Mouse (Mus musculus) urinary bladder, postnatal 14 days (tissue): ENCODE measurements at regions not wholly inside any gene's neighbourhood (a gene's known extent, or its start where the extent isn't known, plus 50 kb on each side); places are given as distances from the start of the nearest gene placed in this dataset.
"Not testable (repeated sequence)": the region's sequence is repeated elsewhere in the genome, so short reads cannot be mapped to it uniquely, and the experiment has no call there.

Experiments used
- DNase-seq: peaks from one replicate; pipeline ENCODE4 v3.0.0; 2021; ENCODE audit warnings: low spot score

DNA sequence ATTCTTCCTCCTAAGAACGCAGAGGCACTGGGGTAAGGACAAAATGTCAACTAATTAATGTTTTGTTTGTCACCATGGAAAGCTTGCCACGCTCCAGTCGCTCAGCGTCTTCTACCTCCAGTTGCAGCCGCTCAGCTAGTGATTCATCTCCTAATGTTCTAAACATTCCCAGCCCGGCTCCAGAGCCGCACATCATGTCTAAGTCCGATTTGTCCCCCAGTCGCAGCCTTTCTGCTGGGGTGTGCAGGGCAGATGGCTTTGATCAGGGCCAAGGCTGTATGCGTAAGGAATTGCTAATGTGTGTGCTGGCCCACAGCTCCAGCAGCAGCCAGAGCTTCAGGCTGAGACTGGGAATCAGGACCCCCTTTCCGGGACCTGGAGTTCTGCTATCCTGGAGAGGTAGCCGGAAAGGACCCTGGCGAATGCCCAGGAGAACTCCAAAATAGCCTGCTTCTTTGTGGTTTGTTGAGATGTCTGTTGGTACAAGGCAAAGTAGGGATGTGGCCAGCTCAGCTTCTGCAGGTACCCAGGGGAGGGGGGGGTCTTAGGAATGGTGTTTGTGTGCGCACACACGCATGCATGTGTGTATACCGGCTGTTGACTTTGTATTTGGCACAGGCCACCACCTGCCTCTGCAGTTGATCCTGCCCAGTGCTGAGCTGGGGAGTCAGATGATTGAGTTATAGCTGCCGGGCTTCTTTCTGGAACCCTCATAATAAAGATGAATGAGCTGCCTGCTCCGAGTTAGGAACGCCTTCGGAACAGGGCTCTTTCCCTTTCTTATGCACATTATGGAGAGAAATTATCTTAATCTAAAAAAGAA lies 143.0 kb upstream of the Kcng1 start:
- DNase-seq = no peak

DNA sequence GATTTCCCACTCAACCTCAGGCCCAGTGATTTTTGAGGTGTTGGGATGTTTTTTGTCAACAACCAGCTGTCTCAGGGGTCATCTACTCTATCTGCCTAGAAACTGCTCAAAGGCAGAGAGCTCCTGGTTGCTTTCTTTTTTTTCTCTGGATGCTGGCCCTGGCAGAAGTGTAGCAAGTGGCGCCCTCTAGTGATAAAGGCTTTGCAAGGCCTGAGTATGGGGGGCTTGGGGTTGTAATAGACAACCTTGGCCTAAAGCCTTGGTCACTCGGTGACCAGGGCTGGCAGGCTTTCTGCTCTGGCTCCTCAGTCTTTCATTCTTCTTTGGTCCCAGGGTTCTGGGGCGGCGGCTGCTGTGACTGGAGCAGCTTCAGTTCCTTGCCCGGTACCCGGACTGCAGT lies 142.0 kb upstream of the Kcng1 start:
- no peak for DNase-seq

DNA sequence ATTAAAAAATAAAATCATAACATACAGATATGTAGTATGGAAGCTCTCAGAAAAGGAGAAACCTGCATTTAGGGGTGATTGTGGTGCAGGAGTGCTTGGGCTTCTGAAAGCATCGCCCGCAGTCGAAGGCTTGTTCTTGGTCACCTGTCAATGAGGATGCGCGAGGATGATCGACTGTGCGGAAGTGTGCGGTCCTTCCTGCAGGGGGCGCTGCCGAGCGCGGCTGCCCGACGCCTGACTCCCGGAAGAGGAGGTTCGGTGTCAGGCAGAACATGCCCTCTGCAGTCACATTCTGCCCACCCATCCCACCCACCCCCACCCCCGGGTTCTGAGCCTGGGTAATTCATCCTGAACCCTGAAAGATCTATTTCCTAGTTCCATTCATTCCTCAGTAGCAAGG lies 133.6 kb upstream of the Kcng1 start:
- DNase-seq = no peak

DNA sequence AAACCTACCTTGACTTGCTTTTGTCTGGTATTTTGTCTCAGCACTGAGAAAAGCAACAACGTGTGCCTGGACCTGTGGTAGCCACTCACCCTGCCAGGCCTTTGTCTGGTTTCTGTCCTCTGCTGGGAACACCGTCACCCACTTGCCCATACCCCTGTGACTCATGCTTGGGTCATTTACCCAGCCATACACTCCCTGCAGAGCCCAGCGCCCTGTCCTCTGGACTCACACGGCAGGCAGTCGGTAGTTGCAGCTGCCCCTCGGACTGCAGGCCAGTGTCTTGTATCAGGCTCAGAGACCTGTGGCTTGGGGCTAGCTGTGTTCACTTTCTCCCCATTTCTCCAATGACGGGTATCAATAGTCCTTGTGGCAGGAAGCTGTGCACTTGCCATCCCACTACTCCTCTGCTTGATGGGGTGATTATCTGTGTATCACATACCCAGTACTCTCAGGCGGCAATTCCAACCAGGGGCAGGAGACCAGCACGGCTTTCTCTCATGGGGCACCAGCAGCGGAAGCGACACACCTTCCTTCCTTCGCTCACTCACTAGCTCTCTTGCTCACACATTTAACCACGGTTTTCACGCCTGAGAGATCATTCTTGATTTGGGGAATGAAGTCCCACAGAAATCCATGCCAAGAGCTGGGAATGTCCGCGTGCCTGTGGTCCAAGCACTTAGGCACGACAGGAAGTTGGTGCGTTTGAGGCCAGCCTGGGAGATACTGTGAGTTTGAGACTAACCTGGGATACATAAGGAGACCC lies 132.8 kb upstream of the Kcng1 start:
- DNase-seq = no peak

DNA sequence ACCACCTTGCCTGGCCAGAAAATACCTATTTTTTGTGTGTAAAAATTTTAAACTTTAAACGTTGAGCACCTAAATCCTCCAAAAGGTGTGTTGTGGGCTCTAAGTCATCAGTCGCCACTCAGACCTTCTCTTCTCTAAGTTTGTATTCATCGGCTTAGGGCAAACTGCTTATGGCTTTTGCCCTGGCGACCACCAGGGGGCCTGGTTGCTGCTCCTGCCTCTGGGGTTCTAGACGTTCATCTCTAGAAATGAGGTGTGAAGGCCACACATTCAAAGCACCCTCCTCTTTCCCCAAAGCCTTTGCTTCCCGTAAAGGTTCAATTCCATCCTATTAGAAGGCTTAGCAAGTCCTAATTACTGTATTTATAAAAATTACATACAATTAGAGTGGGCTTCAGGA lies 131.3 kb upstream of the Kcng1 start:
- DNase-seq = no peak

DNA sequence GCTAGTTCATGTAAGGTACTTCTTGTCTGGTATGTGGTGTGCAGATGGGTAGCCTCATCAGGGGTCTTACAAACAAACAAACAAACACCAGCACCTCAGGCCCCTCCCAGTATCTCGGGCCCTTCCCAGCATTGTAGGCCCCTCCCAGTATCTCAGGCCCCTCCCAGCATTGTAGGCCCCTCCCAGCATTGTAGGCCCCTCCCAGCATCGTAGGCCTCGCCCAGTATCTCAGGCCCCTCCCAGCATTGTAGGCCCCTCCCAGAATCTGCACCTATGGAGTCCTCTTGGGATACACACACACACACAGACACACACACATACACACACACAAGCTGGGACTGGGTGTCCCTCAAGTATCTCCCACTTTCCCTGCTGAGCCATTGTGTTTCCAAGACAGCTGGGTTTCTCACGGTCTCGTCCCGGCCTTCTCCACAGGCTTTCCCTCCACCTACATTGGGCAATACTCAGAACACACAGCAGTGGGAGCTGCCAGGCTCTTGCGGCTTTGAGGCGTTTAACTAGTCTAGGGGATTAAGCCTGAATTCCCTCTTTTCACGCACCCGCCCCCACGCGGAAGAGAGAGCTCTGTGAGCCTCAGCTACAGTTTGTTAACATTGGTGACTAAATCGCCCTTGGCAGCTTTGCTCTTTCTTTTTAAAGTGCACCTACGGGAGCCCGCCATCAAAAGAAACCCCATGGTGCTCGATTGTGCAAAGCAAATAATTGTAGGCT lies 121.4 kb upstream of the Kcng1 start:
- DNase-seq = peak; percentile 31

DNA sequence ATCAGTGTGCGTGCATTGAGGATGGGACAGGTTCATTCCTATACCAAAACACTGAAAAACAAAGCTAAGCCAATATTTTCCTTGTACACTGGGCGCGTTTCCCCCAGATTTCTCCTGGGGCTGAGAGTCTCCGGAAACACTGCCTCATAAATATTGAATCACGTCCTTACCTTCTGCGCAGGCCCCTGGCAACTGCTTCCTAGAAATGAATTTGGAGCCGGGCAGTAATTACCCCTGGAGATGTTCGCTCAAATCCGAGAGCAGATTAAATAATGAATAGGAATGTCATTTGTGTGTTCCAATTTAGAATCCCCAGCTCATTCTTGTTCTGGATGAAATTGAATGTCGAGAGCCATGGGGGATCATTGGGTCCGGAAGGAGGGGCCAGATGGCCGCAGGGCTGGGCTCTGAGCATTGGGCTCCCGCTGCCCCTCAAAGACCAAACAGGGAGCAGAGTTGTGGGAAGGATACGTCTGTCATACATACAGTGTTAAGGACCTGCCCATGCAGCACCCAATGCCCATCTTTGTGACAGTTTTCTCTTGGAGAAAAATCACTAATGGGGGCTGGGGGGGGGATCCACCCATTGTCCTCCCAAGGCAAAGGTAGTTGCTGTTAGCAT lies 117.7 kb upstream of the Kcng1 start:
- no peak for DNase-seq

DNA sequence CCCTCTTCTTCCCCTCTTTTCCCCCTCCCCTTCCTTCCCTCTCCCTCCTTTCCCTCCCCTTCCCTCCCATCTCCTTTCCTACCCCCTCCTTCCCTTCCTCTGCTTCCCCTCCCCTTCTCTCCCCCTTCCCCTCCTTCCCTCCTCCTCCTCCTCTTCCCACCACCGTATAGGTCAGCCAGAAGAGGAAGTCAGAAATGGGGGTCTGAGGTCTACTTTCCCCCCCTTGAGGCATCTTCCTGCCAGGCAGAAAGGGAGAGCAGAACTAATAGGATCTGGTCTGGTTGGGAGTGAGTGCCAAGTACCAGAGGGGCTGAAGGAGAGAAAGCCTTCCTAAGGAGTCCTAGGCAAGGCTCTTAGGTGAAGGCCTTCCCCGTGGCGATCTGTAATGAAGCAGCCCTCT lies 114.8 kb upstream of the Kcng1 start:
- no peak for DNase-seq

DNA sequence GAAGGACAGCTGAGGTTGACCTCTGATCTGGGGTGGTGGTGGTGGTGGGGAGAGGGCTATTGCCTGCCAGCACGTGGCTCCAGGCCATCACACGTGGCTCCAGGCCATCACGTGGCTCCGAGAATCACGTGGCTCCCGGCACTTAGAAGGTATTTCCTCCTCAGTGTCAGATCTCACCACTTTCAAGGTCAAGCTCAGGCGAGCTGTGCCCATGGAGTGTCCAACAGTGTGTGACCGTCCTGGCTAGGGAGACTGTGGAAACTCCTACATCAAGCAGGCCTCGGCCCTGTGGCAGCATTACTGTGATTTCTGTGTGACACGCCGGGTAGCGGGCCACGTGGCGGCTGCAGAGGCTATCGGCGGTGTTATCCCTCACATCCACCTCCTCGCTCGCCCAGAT lies 111.8 kb upstream of the Kcng1 start:
- DNase-seq = no peak

DNA sequence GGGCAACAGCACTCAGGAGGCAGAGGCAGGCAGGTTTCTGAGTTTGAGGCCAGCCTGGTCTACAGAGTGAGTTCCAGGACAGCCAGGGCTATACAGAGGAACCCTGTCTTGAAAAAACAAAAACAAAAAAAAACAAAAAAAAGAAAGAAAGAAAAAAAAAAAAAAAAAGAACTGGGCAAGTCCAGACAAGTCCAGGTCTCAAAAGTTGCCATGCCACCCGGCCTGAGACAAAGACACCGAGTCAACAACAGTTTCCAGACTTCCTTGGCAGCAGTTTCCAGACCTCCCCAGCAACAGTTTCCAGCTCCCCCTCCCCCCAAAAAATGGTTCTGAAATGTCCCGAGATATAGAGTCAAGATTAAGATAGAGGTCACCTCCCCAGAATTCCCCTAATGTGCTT lies 110.6 kb upstream of the Kcng1 start:
- not testable (repeated sequence) for DNase-seq

DNA sequence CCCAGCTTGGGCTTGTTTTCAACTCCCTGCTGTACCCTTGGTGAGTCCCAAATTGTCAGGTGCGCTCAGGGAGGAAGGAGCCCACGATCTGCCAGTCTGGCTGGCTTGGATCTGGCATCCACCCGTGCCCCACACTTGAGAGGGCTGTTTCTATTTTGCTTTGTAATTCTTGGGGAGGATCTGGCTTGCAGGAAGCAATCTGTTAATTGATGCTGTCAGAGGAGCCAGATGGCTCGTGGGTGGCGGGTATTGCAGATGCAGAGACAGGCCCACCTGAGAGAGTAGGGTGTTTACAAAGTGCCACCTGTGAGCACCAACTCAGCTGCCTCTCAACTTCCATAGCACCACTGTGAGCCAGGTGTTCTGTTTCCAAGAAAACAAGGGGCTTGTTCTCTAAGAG lies 99.1 kb upstream of the Kcng1 start:
- DNase-seq = no peak

DNA sequence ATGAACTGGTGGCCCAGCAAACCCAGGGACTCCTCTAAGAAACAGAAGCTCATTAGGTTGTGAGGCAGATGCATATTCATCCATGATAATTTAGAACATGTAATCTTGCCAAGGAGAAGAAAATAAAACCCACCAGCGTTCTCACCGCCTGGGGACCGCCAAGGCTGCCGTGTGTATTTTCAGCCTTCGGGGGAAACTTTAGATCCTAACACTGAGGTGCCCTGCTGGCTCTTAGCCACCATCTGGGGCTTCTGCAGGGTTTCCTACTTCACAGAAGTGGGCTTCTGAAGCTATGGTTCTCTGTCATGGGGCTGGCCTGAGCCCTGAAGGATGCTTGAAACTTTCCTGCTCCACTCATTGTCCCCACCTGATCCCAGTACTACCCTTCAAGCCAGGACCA lies 90.8 kb upstream of the Kcng1 start:
- no peak for DNase-seq

DNA sequence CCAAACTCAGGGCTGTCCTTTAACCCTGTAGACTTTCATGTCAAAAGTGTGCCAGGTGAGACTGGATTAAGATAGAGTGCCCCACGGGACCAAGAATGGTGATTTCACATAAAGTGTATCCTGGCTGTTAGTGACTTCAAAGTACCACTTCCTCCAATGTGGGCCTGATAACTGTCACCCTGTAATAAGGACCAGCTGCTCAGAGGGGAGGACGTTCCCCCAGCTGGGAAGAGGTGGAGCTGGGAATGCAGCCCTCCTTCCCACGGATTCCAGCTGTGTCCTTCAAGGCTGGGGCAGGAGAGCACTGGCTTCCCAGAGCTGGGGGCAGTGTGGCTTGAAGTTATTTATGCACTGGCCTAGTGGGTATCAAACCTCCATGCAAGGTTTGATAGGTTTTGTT lies 89.7 kb upstream of the Kcng1 start:
- no peak for DNase-seq

DNA sequence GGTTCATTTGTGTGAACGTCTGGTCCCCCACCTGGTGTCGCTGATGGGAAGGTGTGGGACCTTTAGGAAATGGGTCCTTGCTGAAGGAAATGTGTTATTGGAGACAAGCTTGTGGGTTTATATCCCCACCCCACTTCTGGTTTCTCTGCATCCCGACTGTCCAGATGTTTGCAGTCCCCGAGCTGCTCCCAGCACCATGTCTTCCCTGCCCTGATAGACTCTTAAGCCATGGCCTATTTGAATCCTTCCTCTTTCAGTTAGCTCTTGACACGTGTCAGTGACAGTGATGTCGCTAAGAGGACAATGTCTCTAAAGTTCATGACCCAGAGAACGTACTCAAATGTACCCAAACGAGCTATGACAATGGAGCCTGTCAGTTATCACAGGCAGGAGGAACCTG lies 77.7 kb upstream of the Kcng1 start:
- no peak for DNase-seq

DNA sequence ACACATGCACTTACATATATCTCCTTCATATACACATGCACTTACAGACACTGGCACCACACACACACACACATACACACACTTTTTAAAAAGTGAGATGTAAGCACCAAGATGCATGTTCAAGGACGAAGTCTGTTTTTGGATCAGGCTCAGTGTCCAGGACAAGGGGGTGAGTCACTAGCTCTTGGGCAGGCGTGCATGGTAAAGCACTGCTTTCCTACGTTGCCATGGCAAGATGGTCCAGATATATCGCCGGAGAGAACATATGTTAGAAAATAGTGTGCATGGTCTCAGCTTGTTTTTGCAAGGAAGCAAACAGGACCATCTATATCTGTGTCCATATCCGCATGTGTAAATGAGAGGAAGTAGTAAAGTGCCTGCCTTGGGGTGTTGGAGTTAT lies 77.0 kb upstream of the Kcng1 start:
- no peak for DNase-seq

DNA sequence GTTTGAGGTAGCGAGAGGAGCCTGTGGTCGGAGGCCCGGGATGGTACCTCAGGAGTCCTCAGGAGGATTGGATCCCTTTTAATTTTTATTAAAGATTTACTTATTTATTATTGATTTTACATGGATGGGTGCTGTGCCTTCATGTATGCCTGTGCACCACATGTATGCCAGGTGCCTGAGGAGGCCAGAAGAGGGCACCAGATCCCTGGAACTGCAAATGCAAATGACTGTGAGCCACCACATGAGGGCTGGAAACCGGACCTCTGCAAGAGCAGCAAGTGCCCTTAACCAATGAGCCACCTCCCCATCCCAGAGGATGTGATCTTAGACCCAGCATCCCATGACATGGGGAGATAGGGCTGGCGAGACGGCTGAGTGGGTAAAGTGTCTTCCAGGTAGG lies 76.3 kb upstream of the Kcng1 start:
- DNase-seq = no peak

DNA sequence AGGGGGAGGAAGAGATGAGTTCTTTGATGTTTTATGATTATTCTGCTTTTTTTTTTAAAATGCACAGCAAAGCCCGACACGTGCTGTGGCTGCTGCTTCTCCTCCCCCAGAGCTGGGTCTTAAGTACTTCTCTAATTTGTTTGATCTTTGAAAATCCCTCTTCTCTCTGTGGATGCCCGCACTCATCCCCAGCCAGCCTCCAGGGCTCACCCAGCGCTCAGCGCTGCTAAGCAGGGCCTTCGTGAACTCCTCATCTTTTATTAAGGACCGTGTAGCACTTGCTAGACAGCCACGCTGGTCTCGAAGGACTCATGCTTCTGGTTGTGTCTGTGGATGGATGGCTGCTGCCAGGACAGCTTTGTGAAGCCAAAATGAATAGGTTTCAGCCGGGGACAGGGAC lies 72.9 kb upstream of the Kcng1 start:
- DNase-seq = no peak

DNA sequence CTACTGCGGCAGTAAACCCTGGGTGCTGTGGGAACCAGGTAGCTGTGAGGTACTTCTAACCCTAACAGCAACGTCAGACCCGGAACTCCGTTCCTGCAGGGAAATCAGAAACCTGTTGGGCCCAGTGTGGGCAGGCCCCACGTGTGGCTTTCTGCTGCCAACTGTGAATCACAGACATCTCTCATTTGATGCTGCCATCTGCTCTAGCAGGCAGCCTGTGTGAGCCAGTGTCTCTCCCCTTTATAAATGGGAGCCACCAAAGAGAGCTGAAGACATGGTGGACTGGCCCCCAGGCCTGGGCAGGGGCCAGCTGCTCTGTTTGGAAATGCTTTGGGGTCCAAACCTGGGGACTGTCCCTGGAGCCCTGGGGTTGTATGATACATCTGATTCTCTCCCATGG lies 71.1 kb upstream of the Kcng1 start:
- DNase-seq = no peak

DNA sequence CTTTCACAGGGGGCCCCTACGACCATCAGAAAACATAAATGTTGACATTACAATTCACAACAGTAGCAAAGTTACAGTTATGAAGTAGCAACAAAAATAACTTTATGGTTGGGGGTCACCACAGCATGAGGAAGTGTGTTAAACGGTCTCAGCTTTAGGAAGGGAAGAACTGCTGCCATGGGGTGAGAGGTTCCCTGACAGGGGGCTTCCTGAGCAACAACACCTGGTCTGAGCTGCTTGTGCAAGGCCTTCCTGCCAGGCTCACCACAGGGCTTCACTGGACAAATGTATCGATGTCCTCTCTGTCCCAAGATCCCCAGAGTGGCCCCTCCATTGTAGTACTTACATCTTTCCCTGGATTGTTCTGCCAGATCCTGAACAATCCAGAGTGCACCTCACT lies 70.7 kb upstream of the Kcng1 start:
- DNase-seq = no peak

DNA sequence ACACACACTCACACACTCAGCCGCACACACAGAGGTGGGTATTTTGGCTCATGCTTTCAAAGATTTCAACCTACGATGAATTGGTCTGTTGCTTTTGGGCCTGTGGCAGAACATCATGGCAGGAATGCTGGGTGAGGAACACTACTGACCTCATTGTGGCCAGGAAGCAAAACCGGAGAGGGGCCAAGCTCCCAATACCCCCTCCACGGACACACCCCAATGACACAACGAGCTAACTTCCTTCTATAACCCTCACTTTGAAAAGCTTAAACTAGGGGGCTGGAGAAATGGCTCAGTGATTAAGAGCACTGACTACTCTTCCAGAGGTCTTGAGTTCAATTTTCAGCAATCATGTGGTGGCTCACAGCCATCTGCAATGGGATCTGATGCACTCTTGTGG lies 63.8 kb upstream of the Kcng1 start:
- DNase-seq = no peak

DNA sequence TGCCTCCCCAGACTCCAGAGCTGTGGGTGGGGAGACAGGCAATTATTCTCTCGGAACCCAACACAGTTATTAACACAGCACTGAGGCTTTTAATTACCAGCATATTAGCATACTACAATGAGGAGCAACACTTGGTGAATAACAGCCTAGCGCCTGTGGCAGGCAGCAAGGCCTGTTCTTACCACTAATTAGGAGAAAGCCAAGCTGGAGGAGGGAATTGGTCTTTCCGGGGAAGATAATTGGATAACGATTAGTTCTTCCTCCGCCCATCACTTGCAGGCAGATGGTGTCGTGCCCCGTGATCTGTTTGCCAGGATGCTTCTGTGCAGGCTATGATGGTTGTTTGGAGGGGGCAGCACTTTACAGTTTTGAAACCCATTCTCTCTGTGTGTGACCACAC lies 62.2 kb upstream of the Kcng1 start:
- DNase-seq = no peak

DNA sequence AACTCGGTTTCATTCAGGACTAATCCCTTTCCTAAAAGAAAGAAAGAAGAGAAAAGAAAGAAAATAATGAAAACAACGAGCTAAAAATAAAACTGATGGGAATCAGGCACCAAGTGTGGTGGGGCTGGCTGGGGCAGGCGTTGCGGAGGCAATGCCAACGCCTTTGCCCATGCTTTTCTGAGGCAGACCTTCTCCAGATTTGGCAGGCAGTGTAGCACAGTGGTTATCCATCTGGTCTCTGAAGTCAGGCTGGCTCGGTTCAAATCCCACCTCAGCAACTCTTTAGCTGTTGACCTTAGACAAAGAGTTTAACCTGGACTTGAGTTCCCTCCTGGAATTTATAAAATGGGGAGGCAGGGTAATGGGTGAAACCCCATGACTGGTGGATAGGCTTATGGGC lies 57.3 kb upstream of the Kcng1 start:
- no peak for DNase-seq

DNA sequence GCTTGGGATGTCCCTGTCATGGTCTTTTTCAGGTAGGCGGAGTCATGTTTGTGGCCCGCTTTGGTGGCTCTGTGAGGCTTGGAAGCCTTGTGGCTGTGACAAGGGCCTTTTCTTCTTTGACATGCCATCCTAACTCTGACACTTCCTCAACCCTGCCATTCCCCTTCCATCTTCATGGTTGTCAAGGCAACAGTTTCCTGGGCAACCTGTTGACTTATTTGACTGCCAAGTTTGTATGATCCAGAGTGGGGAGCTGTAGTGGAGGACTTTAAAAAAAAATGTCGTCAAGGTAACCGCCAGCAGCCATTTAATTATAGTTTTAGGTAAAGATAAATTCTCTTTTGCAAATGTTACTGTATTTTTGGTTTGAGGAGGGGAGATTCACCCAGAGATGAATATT lies 56.8 kb upstream of the Kcng1 start:
- no peak for DNase-seq
